Mouse (Mus musculus): ENCODE results near the gene Rasa3. TPM values are rescaled to one million over a fixed set of nuclear protein-coding genes. Genes with fewer than 3 reads are reported as not detected.

The Rasa3 gene
- polyA plus RNA-seq, 1 experiment: not detected

DNA sequence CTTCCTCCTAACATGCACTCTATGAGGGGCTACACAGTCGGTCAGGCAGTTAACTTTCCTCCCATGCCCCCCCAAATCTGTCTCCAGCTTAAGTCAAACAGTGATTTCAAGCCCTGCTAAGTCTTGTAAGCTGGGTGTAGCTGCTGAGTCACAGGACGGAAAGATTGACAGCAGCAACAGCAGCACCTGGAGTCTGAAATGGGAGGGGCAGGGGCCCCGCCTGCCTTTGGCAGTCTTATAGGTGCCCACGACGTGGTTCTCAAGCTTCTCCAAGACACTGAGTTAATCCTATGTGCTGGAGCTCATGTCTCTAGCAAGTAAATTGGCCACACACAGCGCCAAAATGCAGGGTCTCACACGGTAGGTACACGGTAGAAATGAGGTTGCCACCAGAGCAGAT, 84.1 kb downstream of the Rasa3 start:
- no peak for TF ChIP-seq GATA1 (IDR thresholded peaks at IDR 0.05; ENCODE audit: low read length)

DNA sequence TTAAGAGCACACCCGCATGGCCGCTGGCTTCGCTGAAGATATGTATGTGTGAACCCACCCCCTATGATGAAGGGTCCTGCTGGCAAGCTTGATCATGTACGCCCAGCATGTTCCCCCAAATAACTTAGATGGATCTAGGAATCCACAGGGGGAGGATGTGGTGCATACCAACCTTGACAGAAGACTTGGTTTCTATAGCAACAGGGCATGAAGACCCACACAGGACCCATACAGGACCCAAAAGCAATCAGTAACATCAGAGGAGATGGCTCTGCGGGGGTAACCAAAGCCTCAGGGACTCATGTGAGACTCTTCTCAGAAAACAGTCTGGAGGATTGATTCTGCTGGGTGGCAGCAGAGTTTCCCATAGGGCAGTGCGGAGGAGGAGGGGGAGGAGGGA, 86.2 kb downstream of the Rasa3 start:
- no peak for TF ChIP-seq GATA1 (IDR thresholded peaks at IDR 0.05; ENCODE audit: low read length)

DNA sequence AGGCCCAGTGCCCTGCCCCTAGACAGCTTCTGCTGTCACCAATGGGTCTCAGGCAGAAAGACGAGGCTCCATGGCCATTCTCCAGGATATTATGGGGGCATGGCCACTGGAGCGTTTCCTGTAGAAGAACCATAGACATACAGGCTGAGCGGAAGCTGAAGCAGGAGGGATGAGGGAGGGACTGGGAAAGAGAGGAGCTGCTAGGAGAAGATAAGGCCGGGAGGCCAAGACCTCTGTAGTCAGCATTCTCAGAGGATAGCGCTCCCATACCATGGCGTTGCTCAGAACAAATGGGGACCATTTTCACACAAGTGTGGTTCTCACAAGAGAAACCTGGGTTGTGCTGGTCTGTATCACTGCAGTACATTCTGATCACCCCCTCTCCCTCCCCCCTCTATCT, 88.3 kb downstream of the Rasa3 start:
- no peak for TF ChIP-seq GATA1 (IDR thresholded peaks at IDR 0.05; ENCODE audit: low read length)

DNA sequence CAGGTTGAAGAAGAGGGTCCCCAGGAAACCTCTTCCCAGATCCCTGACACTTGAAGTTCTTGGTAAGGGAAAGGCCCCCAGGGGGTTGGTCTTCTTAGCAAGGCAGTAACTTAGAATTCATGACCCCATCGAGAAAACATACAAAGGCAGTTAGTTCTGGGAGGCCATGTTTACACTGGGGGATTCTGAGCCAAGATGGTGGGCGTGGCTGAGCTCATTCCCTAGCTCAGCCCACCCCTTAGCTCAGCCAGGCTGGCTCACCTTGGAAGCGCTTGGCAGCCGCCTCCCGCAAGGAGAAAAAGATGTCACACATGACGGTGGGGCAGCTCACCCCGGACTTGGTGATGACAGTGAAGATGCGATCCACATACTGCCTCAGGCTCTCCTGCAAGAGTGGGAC, 92.8 kb downstream of the Rasa3 start:
- TF ChIP-seq GATA1 (IDR thresholded peaks at IDR 0.05; ENCODE audit: low read length): no peak

DNA sequence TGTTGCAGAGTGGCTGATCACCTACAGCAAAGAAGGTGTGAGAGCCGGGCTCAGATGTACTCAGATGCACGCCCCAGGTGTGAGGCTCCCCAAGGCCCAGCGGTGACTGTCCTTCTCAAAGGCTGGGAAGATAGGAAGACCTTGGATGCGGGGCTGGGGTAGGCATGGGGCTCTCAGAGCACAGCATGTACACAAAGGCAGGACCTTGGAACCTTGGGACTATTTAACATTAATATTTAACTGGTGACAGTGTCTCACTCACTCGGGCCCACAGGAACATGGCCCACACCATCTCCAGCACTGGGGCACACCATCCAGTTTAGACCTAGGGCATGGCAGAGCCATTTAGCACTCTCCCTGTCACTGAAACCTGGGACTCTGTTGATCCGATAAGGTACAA, 99.5 kb downstream of the Rasa3 start:
- TF ChIP-seq GATA1 (IDR thresholded peaks at IDR 0.05; ENCODE audit: low read length): no peak

DNA sequence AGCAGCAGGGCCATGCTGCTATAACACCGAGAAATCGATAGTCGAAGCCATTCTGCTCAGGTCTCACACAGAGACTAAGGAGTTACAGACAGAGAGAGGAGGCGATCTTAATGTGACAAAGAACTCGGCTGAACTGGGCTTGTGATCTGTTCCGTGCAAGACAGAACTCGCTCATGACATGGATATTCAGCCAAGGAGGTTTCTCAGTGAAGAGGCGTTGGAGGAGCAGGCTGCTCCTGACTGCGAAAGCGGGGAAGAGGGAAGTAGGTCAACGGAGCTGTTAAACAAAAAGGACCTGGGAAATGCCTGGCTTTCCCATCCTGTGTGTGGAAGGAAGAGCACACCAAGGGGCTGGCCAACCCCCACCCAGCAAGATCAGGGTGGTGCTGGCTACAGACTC, 105.4 kb downstream of the Rasa3 start:
- TF ChIP-seq GATA1 (IDR thresholded peaks at IDR 0.05; ENCODE audit: low read length): no peak

DNA sequence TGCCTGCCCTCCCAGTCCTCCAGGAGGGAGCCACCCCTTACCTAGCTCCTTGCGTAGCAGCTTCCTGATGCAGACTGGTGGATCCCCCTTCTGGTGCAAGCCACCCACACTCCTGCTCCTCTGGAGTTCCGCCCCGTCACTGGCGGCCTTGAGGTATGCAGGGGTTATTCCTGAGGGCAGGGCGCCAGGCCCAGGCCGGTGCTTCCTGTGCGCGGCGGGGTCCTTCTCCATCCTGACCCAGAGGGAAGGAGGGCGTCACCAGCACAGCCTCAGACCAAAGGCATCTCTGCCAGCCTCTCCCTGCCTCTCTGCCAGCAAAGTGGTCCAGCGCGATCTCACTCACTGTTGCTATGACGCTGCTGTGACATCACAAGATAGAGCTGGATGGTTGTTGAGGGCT, 115.3 kb downstream of the Rasa3 start, which contains the start of gene 1700029H14Rik:
Gene 1700029H14Rik (minus strand): TSS at position 344 of the 400 bp plus-strand sequence.
- TF ChIP-seq GATA1 (IDR thresholded peaks at IDR 0.05; ENCODE audit: low read length): no peak

DNA sequence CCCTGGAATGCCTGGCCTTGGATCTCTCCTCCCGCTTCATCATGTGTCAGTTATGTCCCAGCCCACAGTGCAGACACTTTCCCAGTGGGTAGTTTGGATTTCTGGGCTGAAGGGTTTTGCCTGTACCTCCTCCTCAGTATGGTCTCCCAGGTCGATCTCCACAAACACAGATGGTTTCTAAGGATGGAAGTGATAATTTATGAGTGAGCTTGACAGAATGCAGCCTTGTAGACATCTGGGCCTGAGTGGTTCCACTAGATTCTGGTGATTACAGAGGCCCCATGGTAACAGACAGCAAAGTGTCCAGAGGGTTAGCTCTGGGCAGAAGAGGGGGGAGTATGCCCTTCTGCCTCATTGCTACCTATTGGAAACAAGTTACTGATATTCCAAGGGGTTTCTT, 119.9 kb downstream of the Rasa3 start:
- no peak for TF ChIP-seq GATA1 (IDR thresholded peaks at IDR 0.05; ENCODE audit: low read length)

DNA sequence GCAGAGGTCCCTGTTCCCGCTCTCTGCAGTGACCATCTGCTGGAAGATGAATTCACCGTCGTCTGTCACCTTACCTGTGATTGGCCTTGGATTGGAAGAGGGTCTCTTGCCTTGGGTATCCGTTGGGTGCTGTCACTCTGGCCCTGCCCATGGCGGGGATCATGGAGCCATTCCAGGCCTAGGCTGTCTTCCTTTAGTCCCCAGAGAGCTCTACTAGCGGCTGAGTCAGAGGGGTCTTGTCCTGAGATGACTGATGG, 125.9 kb downstream of the Rasa3 start:
- no peak for TF ChIP-seq GATA1 (IDR thresholded peaks at IDR 0.05; ENCODE audit: low read length)

DNA sequence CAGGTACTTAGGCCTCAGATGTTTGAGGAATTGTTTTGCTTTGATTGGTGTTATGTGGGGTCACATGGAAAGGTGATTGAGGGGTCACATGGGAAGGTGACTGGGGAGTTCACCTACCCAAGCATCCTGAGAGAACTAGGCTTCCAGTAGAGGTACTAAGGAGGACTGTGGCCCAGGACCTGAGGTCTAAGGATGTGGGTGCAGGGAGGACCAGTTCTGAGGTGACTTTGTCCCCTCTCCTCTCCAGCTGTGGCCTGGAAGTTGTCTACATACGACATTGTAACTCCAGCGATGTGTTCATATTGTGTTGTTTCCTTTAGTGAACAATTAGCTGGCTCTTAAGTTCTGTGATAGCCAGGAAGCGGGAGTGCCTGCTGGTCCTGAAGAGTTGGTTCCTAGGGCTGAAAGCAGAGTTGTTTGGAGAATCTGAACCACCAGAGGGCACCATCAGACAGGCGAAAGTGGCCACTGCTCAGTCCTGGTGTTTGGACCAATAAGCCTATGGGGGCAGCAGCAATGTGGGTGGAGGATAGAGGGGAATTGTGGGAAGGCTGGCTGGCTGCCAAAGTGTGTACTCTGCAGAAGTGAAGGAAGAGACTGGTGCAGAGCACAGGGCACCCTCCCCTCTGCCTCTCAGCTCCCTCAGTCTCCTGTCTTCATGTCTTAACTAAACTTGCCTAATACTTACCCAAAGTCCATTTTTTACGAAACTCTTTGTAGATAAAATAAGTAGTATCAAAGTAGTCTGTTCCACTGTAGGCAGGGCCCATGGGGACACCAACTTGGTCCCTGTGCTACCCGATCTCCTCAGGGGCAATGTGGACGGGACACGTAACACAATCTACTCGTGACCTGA, 126.5 kb downstream of the Rasa3 start:
- no peak for TF ChIP-seq GATA1 (IDR thresholded peaks at IDR 0.05; ENCODE audit: low read length)

DNA sequence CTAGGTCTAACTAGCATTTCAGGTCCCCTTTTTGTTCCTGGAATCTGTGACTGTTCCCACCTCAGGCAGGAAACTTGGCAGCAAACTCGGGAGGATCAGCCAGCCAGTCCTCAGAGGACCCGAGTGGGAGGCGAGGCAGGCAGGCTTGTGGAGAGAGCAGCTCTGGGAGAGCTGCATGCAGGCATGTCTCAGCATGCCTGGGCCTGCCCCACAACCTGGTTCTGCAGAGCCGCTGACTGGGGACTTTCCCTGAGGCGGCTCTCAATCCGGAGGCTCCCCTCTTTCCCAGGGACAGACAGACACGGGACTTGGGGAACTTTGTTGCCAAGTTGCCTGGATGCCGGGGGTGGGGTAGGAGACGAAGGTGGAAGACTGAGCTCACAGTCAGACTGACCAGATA, 128.6 kb downstream of the Rasa3 start:
- no peak for TF ChIP-seq GATA1 (IDR thresholded peaks at IDR 0.05; ENCODE audit: low read length)

DNA sequence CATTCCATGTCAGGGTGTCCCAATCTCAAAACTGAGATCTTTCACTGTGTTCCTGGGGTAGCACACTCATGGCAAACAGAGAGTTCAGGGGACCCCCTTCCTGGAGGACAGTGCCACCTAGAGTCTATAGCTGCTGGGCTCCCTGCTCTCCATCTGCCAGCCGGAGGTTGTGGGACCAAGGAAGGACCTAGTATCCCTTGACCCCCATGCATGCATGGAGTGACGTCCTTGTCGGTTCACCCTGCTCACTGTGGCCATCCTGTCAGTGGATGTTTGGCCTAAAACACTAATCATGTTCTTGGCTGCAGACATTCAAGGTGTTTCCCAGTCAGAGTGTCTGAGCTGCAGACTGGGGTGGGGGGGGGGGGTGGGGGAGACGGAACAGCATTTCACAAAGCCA, 129.2 kb downstream of the Rasa3 start:
- no peak for TF ChIP-seq GATA1 (IDR thresholded peaks at IDR 0.05; ENCODE audit: low read length)

DNA sequence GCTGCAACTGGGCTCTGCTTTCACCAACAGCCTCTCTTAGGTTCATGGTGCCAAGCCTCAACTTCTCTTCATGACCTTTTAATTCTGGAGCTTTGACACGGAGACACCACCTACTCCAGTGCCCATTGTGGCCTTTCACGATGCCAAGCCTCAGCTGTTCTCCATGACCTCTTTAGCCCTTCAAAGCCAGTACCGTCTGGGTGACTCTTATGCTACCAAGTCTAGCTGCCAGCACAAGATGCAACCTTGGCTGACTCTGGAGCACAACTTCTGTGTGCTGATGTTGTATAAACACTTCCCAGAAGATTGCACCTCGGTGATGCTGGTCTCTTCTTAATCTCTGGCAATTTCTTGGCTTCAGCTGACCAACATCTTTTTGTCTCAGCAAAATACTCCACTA, 131.0 kb downstream of the Rasa3 start:
- TF ChIP-seq GATA1 (IDR thresholded peaks at IDR 0.05; ENCODE audit: low read length): no peak

DNA sequence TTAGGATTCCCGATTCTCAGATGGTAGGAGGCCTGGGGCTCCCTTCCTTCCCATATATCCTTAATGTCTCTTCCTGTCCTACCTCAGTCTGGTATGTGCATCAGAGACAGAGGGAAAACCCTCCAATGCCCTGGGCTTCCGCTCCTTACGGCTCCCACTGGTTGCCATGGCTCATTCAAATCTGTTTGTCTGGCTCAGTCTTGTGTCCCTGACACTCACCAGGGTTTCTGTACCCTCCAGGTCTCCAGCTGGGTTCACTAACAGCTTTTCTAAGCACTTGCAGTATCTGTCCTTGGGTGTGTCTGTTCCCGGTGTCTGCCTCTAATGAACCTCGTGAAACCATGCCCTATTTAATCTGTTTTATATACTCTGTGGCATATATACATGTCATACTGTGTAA, 135.9 kb downstream of the Rasa3 start:
- no peak for TF ChIP-seq GATA1 (IDR thresholded peaks at IDR 0.05; ENCODE audit: low read length)

DNA sequence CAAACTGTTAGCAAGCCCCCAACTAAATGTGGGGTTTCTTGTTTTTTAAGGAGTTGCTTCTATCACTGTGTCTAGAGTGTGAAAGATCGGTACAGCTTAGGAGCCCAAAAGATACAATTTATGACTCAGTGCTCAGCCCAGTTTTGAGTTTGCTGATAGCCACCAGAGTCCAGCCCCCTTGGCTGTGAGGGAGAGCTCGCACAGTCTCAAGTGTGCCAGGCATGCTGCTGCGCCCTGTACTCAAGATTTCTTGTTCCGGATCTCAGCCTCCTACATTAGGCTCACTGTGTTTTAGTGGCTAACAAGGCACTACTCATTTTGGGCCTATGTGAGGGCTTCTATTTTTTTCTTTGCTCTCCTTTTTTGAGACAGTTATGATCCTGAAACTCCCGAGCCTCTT, 137.3 kb downstream of the Rasa3 start:
- TF ChIP-seq GATA1 (IDR thresholded peaks at IDR 0.05; ENCODE audit: low read length): no peak

DNA sequence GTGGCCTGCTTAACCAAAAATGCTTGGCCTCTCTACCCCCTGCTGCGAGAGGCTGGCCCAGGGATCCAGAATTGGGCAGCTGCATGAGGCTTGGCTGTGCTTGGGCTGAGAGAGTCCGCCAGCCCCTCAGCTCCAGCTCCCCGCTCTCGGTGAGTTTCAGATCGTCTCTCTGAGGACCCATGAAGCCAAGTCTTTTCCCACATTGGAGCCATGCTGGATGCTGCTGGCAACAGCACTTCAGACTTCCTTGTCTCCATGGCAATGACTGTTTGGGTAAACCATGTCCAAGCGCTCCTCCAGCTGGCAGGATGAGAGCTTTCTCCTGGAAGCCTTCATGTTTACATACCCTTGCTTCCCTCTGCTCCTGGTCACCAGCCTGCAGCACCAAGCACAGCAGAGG, 138.6 kb downstream of the Rasa3 start:
- TF ChIP-seq GATA1 (IDR thresholded peaks at IDR 0.05; ENCODE audit: low read length): no peak

DNA sequence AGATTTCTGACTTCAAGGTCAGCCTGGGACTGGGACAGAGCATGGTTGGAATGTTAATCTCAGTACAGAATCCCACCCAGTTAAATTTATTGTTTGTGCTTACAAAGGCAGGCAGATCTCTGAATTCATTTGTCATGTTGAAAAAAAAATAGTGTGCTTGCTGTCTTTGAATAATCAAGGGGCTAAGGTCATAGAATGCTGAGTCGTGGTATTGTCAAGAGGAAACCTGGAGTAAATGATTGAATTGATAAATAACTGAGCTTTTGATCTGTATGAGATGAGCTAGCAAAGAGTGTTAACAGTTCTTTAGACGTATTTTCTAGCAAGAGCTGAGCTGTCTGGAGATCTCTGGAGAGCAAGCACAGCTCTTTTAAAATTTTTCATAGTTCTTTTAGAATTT, 140.3 kb downstream of the Rasa3 start:
- TF ChIP-seq GATA1 (IDR thresholded peaks at IDR 0.05; ENCODE audit: low read length): no peak

DNA sequence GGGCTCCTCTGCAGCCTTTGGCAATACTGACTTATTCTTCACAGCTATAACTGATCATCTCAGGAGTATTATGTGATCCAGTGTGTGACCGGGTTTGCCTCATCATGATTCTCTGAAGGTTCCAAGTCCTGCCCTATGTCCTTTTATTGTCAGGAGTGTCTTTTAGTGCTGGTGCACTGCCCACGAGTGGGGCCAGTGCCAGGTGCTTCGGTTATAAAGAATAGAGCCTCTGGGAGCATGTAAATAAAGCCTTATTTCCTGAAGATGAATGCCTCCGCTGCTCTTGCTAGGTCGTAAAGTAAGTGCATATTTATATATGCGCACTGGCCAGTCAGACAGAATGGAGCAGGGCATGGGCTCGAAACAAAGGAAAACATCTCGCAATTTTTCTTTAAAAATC, 144.3 kb downstream of the Rasa3 start:
- no peak for TF ChIP-seq GATA1 (IDR thresholded peaks at IDR 0.05; ENCODE audit: low read length)

Measured in G1E-ER4 (cell line).